Mouse (Mus musculus): Measurements from ENCODE around the gene Alg13. TPM values are rescaled to one million over a fixed set of nuclear protein-coding genes. Genes with fewer than 3 reads are reported as not detected.
A peak's percentile ranks its signal among the peaks of the same experiment; 100 is the strongest.

Gene Alg13
- polyA plus RNA-seq (2015; fragmentation: Nextera tagmentation; extraction: Ambion mirVana) = 22.0 and 24.0 TPM in 2 replicates

DNA sequence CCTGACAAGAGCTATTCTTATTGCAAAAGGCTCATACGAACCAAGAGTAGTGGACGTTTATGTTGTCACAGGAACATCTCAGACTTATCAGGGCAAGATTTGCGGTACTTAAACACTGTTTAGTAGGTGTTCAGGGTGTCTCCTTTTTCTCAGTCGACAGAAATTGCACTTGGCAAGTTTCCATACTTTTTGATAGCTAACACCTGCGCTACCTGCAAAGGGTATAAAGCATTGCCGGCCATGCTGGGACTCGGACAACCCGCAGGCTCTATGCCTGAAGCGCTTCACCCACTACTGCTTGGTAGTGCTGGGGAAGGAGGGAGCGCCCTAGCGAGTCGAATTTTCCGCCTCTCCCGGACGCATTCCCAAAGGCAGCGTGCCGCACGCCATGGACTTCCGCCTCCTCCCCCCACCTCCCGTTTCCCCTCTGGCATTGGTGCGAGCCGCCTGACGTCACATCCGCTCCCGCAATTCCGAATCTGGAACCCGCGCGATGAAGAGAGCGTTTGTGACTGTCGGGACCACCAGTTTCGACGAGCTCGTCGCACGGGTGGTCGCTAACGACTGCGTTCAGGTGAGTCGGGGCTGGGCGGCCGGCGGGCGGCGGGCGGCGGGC lies at the start of gene Alg13:
Gene Alg13 (plus strand): TSS at position 257 of the 616 bp plus-strand sequence.
- H3K27me3 ChIP-seq = peaks cover 10% of the 10 kb centered on the region; the same call in 1 of the 2 replicates
- H3K27ac ChIP-seq = peak within 1 kb of the TSS; percentile 65
- peak within 1 kb of the TSS; percentile 64 for H3K4me3 ChIP-seq
- no peaks in the 10 kb centered on the region for H3K9me3 ChIP-seq
- ATAC-seq (ENCODE audit: low FRiP score, low read depth) = peak; percentile 91
- no peaks in the 10 kb centered on the region for H3K36me3 ChIP-seq
- H3K4me2 ChIP-seq (replicated peaks) = peak within 1 kb of the TSS; percentile 76
- peak within 1 kb of the TSS; percentile 78 for H3K9ac ChIP-seq
- H3K4me1 ChIP-seq = no peaks in the 10 kb centered on the region
- WGBS = 15% methylated on average over 47 of the region's 47 CpGs

DNA sequence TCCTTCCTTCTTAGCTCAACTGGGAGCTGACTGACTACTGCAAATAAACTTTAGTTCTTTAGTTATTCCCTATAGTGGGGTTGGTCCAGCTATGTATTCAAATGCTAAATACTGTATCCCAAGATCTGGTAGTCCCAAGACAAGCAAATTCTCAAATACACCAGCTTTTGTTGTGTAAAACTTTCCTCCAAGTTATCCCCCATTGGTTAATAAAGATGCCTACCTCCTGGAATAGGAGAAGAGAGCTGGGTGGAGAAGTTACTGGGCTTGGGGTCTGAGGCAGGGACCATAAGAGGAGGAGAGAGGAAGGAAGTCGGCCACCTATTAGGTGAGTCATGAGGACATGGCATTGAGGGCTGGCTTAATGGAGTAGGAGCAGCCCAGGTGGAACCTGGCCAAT lies 49.0 kb upstream of the Alg13 start:
- Histone ChIP-seq H3K36me3 (no peaks in the 10 kb centered on the region), H3K27ac (no peak overlapping the region), H3K4me1 (no peaks in the 10 kb centered on the region), H3K4me2 (replicated peaks) (no peak overlapping the region), H3K9me3 (no peaks in the 10 kb centered on the region), H3K27me3 (no peaks in the 10 kb centered on the region), H3K4me3 (no peak overlapping the region), H3K9ac (no peak overlapping the region)
- ATAC-seq (ENCODE audit: low FRiP score, low read depth) = no peak
- 76% methylated on average over 1 of the region's 1 CpGs for WGBS

DNA sequence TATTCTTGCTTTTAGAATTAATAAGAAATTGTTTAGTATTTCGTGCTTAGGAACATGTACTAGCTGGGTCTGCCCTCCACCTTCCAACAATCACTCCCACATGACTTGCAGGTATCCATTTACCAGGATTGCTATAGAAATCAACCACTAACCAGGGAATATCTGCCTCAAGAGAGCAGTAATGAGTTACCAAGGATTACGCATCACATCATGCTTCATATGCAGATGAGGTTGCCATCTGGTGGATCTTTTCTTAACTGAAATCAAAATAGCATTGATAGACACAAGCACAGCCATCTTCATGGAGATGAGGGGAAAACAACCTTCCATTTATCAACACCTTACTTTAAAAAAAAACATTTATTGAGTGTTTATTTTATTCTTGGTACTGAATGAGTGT lies 16.1 kb upstream of the Alg13 start:
- ATAC-seq (ENCODE audit: low FRiP score, low read depth) = no peak
- Histone ChIP-seq H3K4me2 (replicated peaks) (no peak overlapping the region), H3K9ac (no peak overlapping the region), H3K27me3 (no peaks in the 10 kb centered on the region), H3K4me1 (no peaks in the 10 kb centered on the region), H3K36me3 (no peaks in the 10 kb centered on the region), H3K27ac (no peak overlapping the region), H3K9me3 (no peaks in the 10 kb centered on the region), H3K4me3 (no peak overlapping the region)
- 63% methylated on average over 2 of the region's 2 CpGs for WGBS

DNA sequence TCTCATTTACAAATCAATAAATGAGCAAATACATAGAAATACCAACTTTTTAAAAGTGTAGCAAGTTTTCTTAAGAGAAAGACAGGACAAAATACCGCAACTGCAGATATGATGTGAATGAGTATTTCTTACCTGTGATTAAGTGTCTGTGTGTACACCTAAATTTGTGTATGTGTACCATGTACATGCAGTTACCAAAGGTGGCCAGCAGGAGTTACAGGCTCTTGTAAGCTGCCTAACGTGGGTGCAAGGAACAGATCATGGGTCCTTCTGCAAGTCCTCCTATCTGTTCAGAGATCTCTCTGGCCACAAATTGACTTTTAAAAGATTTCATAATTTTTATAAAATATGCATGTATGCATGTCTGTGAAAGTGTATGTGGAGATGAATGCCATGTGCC lies 11.9 kb upstream of the Alg13 start:
- no peaks in the 10 kb centered on the region for H3K4me1 ChIP-seq
- H3K27me3 ChIP-seq = no peaks in the 10 kb centered on the region
- 89% methylated on average over 2 of the region's 2 CpGs for WGBS
- no peak overlapping the region for H3K27ac ChIP-seq
- H3K36me3 ChIP-seq = no peaks in the 10 kb centered on the region
- no peak for ATAC-seq (ENCODE audit: low FRiP score, low read depth)
- no peak overlapping the region for H3K9ac ChIP-seq
- no peaks in the 10 kb centered on the region for H3K9me3 ChIP-seq
- no peak overlapping the region for H3K4me3 ChIP-seq
- H3K4me2 ChIP-seq (replicated peaks) = no peak overlapping the region

DNA sequence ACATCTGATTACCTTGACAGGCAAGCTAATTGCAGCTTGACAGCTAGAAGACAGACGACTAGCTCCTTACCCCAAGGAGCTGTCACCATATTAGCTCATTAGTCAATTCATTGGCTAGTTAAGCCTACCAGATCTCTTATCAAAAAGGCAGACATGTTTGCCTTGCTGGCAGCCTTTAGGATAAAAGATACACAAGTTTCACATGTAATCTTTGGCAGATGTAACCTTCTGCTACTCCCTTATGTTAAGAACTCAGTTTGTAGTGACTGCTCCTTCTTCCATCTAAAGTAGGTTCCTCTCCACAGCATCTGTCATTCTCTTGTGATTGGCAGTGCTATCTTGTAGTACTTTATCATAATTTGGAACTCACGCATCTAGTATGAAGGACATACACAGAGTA lies 3.6 kb upstream of the Alg13 start:
- 58% methylated on average over 2 of the region's 2 CpGs for WGBS
- Histone ChIP-seq H3K4me3 (no peak overlapping the region), H3K9ac (no peak overlapping the region), H3K4me1 (no peaks in the 10 kb centered on the region), H3K27ac (no peak overlapping the region), H3K36me3 (no peaks in the 10 kb centered on the region), H3K4me2 (replicated peaks) (no peak overlapping the region), H3K9me3 (no peaks in the 10 kb centered on the region), H3K27me3 (peaks cover 10% of the 10 kb centered on the region; the same call in 1 of the 2 replicates)
- no peak for ATAC-seq (ENCODE audit: low FRiP score, low read depth)

DNA sequence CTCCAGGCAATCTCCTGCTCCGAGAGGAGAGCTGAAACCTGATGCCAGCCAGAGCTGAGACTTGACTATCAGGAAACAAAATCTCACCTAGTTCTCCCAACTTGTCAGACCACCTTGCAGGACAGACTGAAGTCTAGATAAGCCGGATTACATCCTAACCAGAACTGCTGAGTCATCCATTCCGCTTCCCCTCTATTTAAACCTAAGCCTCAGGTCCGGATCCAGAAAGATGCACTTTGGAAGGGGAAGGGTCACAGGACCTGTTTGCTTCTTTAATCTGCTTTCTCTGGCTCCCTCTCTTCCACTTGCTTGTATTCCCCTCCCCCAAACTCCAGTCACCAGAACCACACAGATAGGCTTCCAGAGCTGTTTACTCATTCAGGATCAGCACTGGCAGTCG lies 2.6 kb upstream of the Alg13 start:
- Histone ChIP-seq H3K36me3 (no peaks in the 10 kb centered on the region), H3K4me3 (no peak overlapping the region), H3K27me3 (peaks cover 10% of the 10 kb centered on the region; the same call in 1 of the 2 replicates), H3K4me1 (no peaks in the 10 kb centered on the region), H3K9me3 (no peaks in the 10 kb centered on the region), H3K4me2 (replicated peaks) (no peak overlapping the region), H3K9ac (no peak overlapping the region), H3K27ac (no peak overlapping the region)
- 25% methylated on average over 5 of the region's 5 CpGs for WGBS
- ATAC-seq (ENCODE audit: low FRiP score, low read depth) = no peak

DNA sequence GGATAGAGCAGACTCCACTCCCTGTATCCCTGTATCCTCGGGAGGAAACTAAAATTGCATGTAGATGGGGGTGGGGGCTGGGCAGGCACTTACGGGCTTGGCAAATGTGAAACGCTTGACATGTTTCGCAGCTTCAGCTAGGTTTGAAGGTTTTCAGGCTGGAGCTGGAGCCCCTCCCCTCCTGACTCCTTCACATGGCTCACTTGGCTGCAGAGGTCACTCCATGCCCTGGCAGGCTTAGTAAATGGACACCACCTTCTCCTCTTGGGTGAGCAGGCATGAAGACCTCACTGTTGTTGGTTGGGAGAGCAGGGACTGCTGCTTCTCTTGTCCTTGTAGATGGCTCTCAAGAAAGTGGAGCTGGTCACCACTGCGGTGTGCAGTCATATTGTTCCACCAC lies 1.6 kb upstream of the Alg13 start:
- H3K9ac ChIP-seq = no peak overlapping the region
- WGBS = 63% methylated on average over 5 of the region's 5 CpGs
- H3K27me3 ChIP-seq = peaks cover 10% of the 10 kb centered on the region; the same call in 1 of the 2 replicates
- H3K27ac ChIP-seq = no peak overlapping the region
- H3K4me3 ChIP-seq = no peak overlapping the region
- no peaks in the 10 kb centered on the region for H3K36me3 ChIP-seq
- no peaks in the 10 kb centered on the region for H3K4me1 ChIP-seq
- H3K4me2 ChIP-seq (replicated peaks) = no peak overlapping the region
- no peak for ATAC-seq (ENCODE audit: low FRiP score, low read depth)
- H3K9me3 ChIP-seq = no peaks in the 10 kb centered on the region

DNA sequence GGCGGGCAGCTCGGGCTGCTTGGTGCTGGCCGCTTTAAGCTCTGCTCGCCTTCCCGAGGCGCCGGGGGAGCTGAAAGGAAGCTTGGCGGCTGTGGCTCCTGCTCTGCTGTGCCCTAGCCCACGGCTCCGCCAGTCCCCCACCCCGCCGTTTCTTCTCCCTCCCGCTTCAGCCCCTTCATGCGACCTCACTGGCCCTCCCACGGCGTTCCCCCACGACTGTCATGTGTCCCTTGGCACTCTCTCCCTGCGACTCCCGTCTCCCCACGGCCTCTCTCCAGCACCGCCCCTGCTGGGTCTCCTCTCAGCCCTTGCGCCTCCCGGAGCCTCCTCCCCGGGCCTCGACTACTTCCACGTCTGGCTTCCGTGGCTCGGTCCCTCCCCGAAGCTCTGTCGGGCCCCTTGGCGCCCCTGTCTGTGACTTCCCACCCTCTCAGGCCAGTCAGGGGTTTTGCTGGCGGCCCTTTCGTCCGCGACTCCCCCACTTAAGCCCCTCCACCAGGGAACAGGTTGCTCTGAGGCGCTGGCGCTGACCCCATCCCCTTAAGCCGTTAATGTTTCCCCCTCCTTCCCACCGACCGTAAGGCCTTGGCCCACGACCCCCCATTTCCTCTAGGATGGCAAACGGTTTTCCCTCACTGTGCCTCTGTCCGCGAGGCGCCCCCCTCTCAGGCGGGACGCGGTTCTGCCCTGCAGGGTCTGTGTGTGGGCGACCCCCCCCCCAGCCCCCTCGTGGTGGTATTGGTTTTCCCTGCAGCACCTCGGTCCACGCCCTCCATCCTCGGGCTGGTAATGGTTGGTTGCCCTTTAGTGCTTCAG lies 768 bp downstream of the Alg13 start:
- Histone ChIP-seq H3K9me3 (no peaks in the 10 kb centered on the region), H3K4me1 (no peaks in the 10 kb centered on the region), H3K4me2 (replicated peaks) (peak overlapping the region; percentile 76), H3K27me3 (peaks cover 10% of the 10 kb centered on the region; the same call in 1 of the 2 replicates), H3K4me3 (peak overlapping the region; percentile 64), H3K27ac (peak overlapping the region; percentile 65), H3K36me3 (no peaks in the 10 kb centered on the region), H3K9ac (peak overlapping the region; percentile 78)
- ATAC-seq (ENCODE audit: low FRiP score, low read depth) = peak; percentile 54
- 21% methylated on average over 43 of the region's 53 CpGs for WGBS

DNA sequence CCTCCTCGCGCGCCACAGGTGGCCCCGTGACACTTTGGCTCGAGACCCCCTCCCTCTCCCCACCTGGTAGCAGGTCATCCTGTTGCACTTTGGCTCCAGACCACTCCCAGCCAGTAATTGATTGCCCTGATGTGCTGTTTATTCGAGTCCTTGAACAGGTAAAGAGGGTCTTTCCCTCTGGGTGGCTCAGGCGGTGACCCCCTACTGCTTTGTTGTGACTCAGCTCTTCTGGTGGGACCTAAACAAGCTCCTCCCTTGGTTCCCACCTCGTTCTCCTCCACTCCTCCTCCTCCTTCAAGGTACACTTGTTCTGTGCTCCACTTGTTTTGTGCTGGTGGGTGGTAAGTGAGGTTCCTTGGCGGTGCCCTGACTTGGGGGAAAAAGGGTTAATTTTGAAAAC lies 1.8 kb downstream of the Alg13 start:
- H3K27me3 ChIP-seq = peaks cover 10% of the 10 kb centered on the region; the same call in 1 of the 2 replicates
- no peaks in the 10 kb centered on the region for H3K36me3 ChIP-seq
- no peaks in the 10 kb centered on the region for H3K4me1 ChIP-seq
- H3K4me2 ChIP-seq (replicated peaks) = peak overlapping the region; percentile 76
- no peaks in the 10 kb centered on the region for H3K9me3 ChIP-seq
- no peak for ATAC-seq (ENCODE audit: low FRiP score, low read depth)
- H3K4me3 ChIP-seq = peak overlapping the region; percentile 64
- no peak overlapping the region for H3K27ac ChIP-seq
- WGBS = 14% methylated on average over 4 of the region's 9 CpGs
- no peak overlapping the region for H3K9ac ChIP-seq

DNA sequence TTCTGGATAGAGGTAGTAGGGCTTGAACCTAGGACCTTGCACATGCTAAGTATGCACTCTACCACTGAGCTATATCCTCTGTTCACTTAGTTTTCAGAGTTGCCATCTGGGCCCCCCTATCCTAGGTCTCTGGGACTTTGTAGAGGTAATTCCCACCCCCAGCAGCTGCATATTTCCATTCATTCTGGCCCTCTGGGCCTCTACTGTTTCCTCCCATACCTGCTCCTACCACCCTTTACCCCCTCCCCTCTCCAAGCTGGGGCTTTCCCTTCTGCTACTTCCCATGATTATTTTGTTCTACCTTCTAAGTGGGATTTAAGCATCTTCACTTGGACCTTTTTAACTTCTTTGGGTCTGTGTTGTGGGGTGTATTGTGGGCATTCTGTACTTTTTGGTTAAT lies 7.8 kb downstream of the Alg13 start:
- no peak for ATAC-seq (ENCODE audit: low FRiP score, low read depth)
- Histone ChIP-seq H3K27me3 (no peaks in the 10 kb centered on the region), H3K36me3 (peaks cover 5% of the 10 kb centered on the region; the same call in 1 of the 2 replicates), H3K4me3 (no peak overlapping the region), H3K27ac (no peak overlapping the region), H3K4me1 (no peaks in the 10 kb centered on the region), H3K9me3 (no peaks in the 10 kb centered on the region), H3K4me2 (replicated peaks) (no peak overlapping the region), H3K9ac (no peak overlapping the region)

DNA sequence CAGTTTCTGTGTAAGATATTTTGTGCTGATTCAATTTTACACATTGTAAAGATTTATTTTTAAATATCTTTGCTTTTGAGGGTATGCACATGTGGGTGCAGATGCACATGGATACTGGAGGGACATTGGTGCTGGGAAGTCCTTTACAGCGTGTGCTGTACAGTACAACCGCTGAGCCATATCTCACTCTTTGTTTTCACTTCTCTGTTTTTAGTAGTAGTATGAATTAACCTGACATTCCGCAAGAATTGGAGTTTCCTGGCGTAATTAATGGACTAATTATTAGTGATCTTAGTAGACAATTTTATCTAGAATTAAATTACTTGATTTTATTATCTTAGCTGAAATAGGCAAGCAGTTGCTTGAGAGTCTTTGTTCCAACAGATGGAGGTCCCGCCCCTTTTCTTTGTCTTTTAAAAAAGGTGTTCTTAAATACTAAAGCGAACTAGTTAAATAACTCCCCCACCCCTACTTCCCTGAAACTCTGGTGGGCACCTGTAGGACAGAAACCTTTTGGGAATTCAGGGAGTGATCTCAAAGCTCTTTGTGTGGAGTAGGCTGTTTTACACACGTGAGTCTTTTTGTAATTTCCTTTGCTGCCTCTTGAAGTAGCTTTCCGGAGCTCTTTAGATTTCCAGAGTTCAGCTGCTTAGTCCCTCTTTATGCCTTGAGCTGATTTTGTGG lies 17.9 kb downstream of the Alg13 start:
- H3K9ac ChIP-seq = no peak overlapping the region
- ATAC-seq (ENCODE audit: low FRiP score, low read depth) = no peak
- H3K4me3 ChIP-seq = no peak overlapping the region
- no peaks in the 10 kb centered on the region for H3K4me1 ChIP-seq
- H3K9me3 ChIP-seq = no peaks in the 10 kb centered on the region
- H3K27ac ChIP-seq = no peak overlapping the region
- H3K36me3 ChIP-seq = no peaks in the 10 kb centered on the region
- WGBS = 60% methylated on average over 8 of the region's 8 CpGs
- H3K27me3 ChIP-seq = no peaks in the 10 kb centered on the region
- H3K4me2 ChIP-seq (replicated peaks) = no peak overlapping the region

DNA sequence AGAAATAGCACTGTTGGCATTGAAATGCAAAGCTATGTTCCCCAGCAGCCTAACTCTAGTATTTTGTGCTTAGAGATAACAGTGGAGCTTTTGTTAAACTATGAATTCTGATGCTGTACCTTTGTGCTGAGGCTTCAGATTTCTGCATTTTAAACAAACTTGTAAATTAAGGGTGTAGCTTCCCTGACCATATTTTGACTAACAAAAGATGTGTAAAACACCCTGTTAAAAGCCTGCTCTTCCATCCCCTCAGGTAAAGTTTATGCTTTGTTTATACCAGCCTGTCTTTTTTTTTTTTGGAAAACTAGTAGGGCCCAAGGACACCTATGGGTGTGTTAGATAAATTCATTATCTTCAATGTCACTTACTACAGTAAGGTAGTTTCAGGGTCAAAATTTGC lies 20.3 kb downstream of the Alg13 start:
- Histone ChIP-seq H3K9ac (no peak overlapping the region), H3K9me3 (no peaks in the 10 kb centered on the region), H3K4me1 (no peaks in the 10 kb centered on the region), H3K4me2 (replicated peaks) (no peak overlapping the region), H3K27ac (no peak overlapping the region), H3K36me3 (no peaks in the 10 kb centered on the region), H3K4me3 (no peak overlapping the region), H3K27me3 (no peaks in the 10 kb centered on the region)
- ATAC-seq (ENCODE audit: low FRiP score, low read depth) = no peak

All from limb, embryonic 13.5 days (tissue).